Mouse (Mus musculus) megakaryocyte, adult 5-6 weeks (primary cell): ENCODE data around the gene Olfr923. TPM values are rescaled to one million over a fixed set of nuclear protein-coding genes. Genes with fewer than 3 reads are reported as not detected.
"Not testable (repeated sequence)": the region's sequence is repeated elsewhere in the genome, so short reads cannot be mapped to it uniquely, and the experiment has no call there.

ENCODE experiments used
- ATAC-seq: 2 replicates; pipeline ENCODE4 v1.8.0; 2016; ENCODE audit warnings: mild to moderate bottlenecking, inconsistent platforms; ENCODE audit not compliant: poor library complexity, severe bottlenecking
- total RNA-seq, 2 experiments: library from RNA; stranded (forward) in 1 of 2; stranded (reverse) in 1 of 2; fragments of 153-499, 151-499 nt in 1 of 2; fragments of 221-1000, 200-1000 nt in 1 of 2; gene quantifications; 2 replicates each; pipeline versions ENCODE4 v1.2.3 to v1.2.4; 2015 to 2017

Gene Olfr923
- not detected in 2 replicates for total RNA-seq (2015)
- total RNA-seq (2017) = not detected in 2 replicates

DNA sequence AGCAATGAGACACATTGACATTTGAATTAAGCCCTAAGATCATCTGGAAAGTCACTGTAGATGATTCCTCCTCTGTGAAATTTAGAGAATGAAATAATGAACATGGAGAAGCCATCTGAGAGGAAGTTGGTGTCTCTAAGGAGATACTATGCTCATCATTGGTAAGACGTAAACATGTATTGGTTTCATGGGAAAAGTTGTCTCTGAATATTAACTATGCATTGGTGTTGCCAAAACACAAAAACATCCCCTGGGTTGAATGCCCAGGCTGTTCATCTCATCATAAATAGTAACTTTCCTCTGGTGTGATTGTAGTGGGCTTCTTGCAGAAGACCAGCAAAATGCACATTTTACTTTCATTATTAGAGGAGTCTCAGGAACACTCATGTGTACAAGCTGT is at the start of gene Olfr923:
Gene Olfr923 (plus strand): TSS at position 301 of the 400 bp plus-strand sequence.
- no peak for ATAC-seq

DNA sequence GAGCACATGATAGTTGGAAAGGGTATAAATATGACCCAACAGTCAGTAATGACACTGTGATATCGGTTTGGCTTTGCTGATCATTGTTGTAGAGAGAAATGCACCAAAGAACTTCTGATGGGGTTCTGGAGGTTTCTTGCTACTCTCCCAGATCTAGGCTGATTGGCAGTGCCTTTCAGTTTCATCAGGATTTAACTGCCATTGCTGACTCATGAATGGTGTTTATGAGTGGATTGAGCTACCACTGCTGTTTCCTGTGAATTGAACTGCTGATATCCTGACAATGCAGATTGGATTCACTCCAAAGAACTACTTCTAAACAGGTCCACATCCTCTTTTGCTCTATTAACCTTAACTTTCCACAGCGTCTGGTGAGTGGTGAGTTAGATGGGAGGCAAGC is 33.7 kb upstream of the Olfr923 start:
- no peak for ATAC-seq

DNA sequence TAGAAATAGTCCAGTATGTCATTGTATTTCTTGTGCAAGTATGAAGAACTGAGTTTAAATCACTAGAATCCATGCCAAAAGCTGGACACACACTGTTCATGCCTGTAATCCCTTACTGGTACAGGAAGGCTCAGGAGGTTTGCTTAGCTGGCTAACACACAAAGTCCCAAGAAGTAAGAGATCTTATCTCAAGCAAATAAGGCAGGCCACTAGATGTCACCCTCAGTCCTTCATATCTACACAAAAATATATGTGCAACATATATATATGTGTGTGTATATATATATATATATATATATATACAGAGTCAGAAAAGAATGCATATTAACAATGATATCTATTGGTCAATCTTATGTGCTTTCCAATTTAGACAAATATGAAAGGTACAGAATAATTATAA is 20.6 kb upstream of the Olfr923 start:
- ATAC-seq = no peak

DNA sequence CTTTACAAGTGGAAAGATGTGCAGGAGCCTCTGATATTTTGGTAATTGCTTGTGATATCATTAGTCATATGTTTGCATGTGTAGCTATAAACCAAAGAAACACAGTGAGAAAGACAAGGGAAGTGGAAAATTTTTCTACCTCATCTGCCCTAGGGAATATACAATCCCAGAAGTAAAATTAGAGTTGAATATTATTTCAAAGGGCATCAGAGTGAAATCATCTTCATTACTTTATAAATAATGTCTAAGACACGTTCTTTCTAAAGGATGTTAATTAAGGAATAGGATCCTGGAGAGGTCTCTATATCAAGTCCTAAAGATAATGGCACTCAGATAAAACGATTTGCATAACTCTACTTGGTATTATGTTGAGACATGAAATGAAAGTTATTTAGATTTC is 12.0 kb upstream of the Olfr923 start, which contains the start of gene Olfr922:
Gene Olfr922 (plus strand): TSS at position 301 of the 400 bp plus-strand sequence.
- no peak for ATAC-seq

DNA sequence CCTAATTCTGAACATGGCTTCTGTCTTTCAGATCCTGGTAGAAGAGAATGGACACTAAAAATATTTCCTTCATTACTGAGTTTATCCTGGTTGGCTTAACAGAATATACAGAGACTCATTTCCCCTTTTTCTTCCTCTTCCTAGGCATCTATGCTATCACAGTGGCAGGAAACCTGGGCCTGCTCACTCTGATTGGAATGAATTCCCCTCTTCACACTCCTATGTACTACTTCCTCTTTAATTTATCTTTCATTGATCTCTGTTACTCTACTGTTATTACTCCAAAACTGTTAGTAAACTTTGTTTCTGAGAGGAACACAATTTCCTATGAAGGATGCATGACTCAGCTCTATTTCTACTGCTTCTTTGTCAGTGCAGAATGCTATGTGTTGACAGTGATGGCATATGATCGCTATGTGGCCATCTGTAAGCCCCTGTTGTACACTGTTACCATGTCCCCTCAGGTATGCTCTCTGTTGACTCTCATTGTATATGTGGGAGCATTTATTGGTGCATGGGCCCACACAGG is 10.8 kb upstream of the Olfr923 start:
- ATAC-seq = 0 out of 2 replicates have a peak, but pooled peaks have one; percentile 21

DNA sequence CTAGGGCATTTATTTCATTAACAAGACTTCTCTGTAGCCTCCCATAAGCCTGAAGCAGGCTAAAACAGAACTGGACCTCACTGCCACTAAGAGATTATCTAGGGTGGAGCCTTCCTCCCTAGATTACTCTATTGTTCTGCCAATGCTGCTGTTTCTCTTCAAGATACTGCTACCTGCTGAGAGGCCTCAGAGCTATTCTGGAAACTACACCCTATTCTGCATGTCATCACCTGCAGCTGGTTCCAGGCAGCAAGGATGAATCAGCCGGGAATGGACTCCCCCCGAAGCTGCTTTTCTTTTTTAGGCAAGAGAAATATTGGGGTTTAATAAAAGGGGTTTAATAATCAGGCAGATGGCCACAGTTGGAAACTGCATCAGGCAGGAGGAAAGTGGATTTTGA is 6.7 kb downstream of the Olfr923 start:
- no peak for ATAC-seq

DNA sequence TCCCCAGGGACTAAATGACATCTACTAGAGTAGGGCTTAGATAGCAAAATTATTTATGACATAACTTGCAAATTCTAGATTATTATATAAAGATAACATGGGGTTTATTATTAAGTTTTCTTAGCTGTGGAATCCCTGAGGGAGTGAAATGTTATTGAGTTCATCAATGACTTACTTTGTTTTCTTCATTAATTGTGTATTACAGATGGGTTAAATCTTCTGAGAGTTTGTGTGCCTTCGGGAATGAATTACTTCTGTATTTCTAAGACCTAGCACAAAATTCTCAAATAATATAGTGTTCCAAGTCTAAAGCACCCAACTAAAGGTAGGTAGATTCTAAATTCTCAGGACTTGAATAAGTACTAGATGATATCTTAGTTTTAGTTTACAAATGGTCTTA is 17.8 kb downstream of the Olfr923 start, which contains the start of gene Olfr924:
Gene Olfr924 (plus strand): TSS at position 301 of the 400 bp plus-strand sequence.
- no peak for ATAC-seq

DNA sequence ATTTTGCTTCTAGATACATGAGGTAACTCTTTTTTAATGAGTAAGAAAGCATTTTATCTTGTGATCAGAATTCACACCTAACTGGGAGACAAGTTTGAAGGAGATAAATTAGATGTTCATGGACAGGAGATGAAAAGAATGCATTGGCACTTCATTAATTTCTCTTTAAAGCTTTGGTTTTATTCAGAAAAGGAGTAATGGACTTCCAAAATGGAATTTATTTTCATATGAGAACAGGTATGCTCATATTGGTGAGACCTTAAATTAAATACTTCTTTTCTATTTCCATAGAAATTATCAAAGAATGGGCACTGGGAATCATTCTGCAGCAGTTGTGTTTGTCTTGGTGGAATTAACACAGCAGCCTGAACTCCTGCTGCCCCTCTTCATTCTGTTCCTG is 28.4 kb downstream of the Olfr923 start, which contains the start of gene Olfr26:
Gene Olfr26 (plus strand): TSS at position 301 of the 400 bp plus-strand sequence.
- ATAC-seq = no peak

DNA sequence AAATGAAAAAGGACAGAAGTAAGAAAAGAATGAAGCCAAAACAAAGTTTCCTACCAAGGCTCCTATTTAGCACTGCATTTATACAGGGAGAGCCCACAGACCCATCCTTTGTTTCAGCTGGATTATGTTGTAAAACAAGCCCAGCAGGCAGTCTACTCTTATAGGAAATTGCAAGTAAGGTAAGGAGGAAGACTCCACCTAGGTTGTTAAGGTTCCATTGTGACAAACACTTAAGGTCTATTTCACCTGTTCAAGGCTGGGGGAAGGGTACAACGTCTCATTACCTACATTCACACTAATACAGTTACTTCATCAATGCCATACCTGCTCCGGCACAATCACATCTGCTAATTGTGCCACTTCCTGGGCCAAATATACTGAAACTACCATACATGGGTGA is 48.5 kb downstream of the Olfr923 start:
- ATAC-seq = not testable (repeated sequence)

DNA sequence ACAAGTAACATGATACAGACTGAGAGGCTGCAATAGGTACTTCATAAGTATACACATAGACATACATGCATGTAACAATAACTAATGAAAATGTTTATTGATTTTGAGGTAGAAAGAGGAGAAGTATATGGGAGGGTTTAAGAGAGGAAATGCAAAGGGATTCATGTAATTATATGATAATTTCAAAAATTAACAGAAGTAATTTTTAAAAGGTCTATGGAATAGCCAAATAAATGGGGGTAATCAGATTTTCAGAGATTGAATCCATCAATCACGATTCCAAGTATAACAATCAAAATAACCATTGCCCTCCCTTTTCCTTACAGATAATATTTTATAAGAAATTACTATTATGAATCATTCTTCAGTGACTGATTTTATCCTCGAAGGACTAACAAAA is 50.5 kb downstream of the Olfr923 start, which contains the start of gene Olfr926:
Gene Olfr926 (plus strand): TSS at position 301 of the 400 bp plus-strand sequence.
- no peak for ATAC-seq

Other genes with a start within 250 kb of the Olfr923 start
- gene Olfr912, start 246.4 kb upstream of the Olfr923 start, total RNA-seq (2015) = not detected in 2 replicates
- not detected in 2 replicates for gene Olfr912, start 246.4 kb upstream of the Olfr923 start, total RNA-seq (2017)
- not detected in 2 replicates for gene Olfr913, start 233.8 kb upstream of the Olfr923 start, total RNA-seq (2015)
- not detected in 2 replicates for gene Olfr913, start 233.8 kb upstream of the Olfr923 start, total RNA-seq (2017)
- gene Olfr914, start 221.4 kb upstream of the Olfr923 start, total RNA-seq (2015) = not detected in 2 replicates
- gene Olfr914, start 221.4 kb upstream of the Olfr923 start, total RNA-seq (2017) = not detected in 2 replicates
- gene Olfr916, start 166.7 kb upstream of the Olfr923 start, total RNA-seq (2015) = not detected in 2 replicates
- gene Olfr916, start 166.7 kb upstream of the Olfr923 start, total RNA-seq (2017) = not detected in 2 replicates
- gene Olfr917, start 160.7 kb upstream of the Olfr923 start, total RNA-seq (2015) = not detected in 2 replicates
- gene Olfr917, start 160.7 kb upstream of the Olfr923 start, total RNA-seq (2017) = not detected in 2 replicates
- gene Olfr918, start 151.9 kb upstream of the Olfr923 start, total RNA-seq (2015) = not detected in 2 replicates
- gene Olfr918, start 151.9 kb upstream of the Olfr923 start, total RNA-seq (2017) = not detected in 2 replicates
- gene Olfr919, start 122.9 kb upstream of the Olfr923 start, total RNA-seq (2015) = not detected in 2 replicates
- not detected in 2 replicates for gene Olfr919, start 122.9 kb upstream of the Olfr923 start, total RNA-seq (2017)
- gene Vwa5a, start 108.3 kb upstream of the Olfr923 start, total RNA-seq (2015) = 65.7 and 75.8 TPM in 2 replicates
- 110 and 111 TPM in 2 replicates for gene Vwa5a, start 108.3 kb upstream of the Olfr923 start, total RNA-seq (2017)
- 0.50 and 0.76 TPM in 2 replicates for gene Olfr920, start 74.2 kb upstream of the Olfr923 start, total RNA-seq (2015)
- 0.12 and 0.48 TPM in 2 replicates for gene Olfr920, start 74.2 kb upstream of the Olfr923 start, total RNA-seq (2017)
- not detected in 2 replicates for gene Olfr921, start 53.5 kb upstream of the Olfr923 start, total RNA-seq (2015)
- 0.07 TPM in 1 of 2 replicates, not detected in the other for gene Olfr921, start 53.5 kb upstream of the Olfr923 start, total RNA-seq (2017)
- gene Olfr922, start 11.9 kb upstream of the Olfr923 start, total RNA-seq (2015) = not detected in 2 replicates
- not detected in 2 replicates for gene Olfr922, start 11.9 kb upstream of the Olfr923 start, total RNA-seq (2017)
- not detected in 2 replicates for gene Olfr924, start 17.9 kb downstream of the Olfr923 start, total RNA-seq (2015)
- not detected in 2 replicates for gene Olfr924, start 17.9 kb downstream of the Olfr923 start, total RNA-seq (2017)
- not detected in 2 replicates for gene Olfr26, start 28.5 kb downstream of the Olfr923 start, total RNA-seq (2015)
- gene Olfr26, start 28.5 kb downstream of the Olfr923 start, total RNA-seq (2017) = not detected in 2 replicates
- gene Olfr926, start 50.6 kb downstream of the Olfr923 start, total RNA-seq (2015) = not detected in 2 replicates
- gene Olfr926, start 50.6 kb downstream of the Olfr923 start, total RNA-seq (2017) = not detected in 2 replicates
- gene Olfr930, start 103.3 kb downstream of the Olfr923 start, total RNA-seq (2015) = not detected in 2 replicates
- not detected in 2 replicates for gene Olfr930, start 103.3 kb downstream of the Olfr923 start, total RNA-seq (2017)
- gene Olfr933, start 145.8 kb downstream of the Olfr923 start, total RNA-seq (2015) = not detected in 2 replicates
- not detected in 2 replicates for gene Olfr933, start 145.8 kb downstream of the Olfr923 start, total RNA-seq (2017)
- not detected in 2 replicates for gene Olfr934, start 161.8 kb downstream of the Olfr923 start, total RNA-seq (2015)
- gene Olfr934, start 161.8 kb downstream of the Olfr923 start, total RNA-seq (2017) = not detected in 2 replicates
- gene Olfr935, start 173.1 kb downstream of the Olfr923 start, total RNA-seq (2015) = not detected in 2 replicates
- not detected in 2 replicates for gene Olfr935, start 173.1 kb downstream of the Olfr923 start, total RNA-seq (2017)
- not detected in 2 replicates for gene Olfr146, start 196.8 kb downstream of the Olfr923 start, total RNA-seq (2015)
- not detected in 2 replicates for gene Olfr146, start 196.8 kb downstream of the Olfr923 start, total RNA-seq (2017)
- not detected in 2 replicates for gene Olfr937, start 238.4 kb downstream of the Olfr923 start, total RNA-seq (2015)
- not detected in 2 replicates for gene Olfr937, start 238.4 kb downstream of the Olfr923 start, total RNA-seq (2017)